Comparison of ENCODE assay signal across 17 mouse cellular contexts in genomic region chr12:112238834-112239233, GRCm38 (mm10).
DNase-seq lines count a peak whose midpoint lies in the region; ATAC-seq and TF ChIP-seq lines count a peak whose summit lies in the region.
"Had no signal": no experiment of that assay in that cellular context is flagged by ENCODE, and none has a peak within 500 bp of the region (broad histone marks: within the 10 kb centered on the region; RNA-seq: fewer than 3 reads in every experiment).

No protein-coding gene starts in this region.

- no peak overlapping the region for H3K27ac ChIP-seq in neural tube, embryonic 12.5 days
- H3K27ac ChIP-seq in forebrain, embryonic 11.5 days (ENCODE audit: low read depth, low read length) = peak overlapping the region; percentile 83
- H3K27ac ChIP-seq in hindbrain, embryonic 13.5 days = peak overlapping the region; percentile 59
- H3K27ac ChIP-seq in midbrain, embryonic 15.5 days = peak overlapping the region; percentile 64
- H3K27ac ChIP-seq in left cerebral cortex, adult 2 months = no peak overlapping the region

- intact Hi-C loops in left cerebral cortex, adult 2 months (cut with DNase I) = no loop called here
- intact Hi-C loops in heart, postnatal 14 days (cut with DNase I) = no loop called here

- peaks cover 22% of the 10 kb centered on the region for H3K27me3 ChIP-seq in neural tube, embryonic 12.5 days (replicated peaks)
- H3K27me3 ChIP-seq in forebrain, embryonic 11.5 days (ENCODE audit: control insufficient read depth, insufficient read depth, low read length) = no peaks in the 10 kb centered on the region
- peaks cover 43% of the 10 kb centered on the region for H3K27me3 ChIP-seq in hindbrain, embryonic 13.5 days
- no peaks in the 10 kb centered on the region for H3K27me3 ChIP-seq in midbrain, embryonic 15.5 days (replicated peaks)

- H3K4me2 ChIP-seq in neural tube, embryonic 12.5 days (replicated peaks) = peak overlapping the region; percentile 3; the same call in 1 of the 2 replicates
- 0 out of 2 replicates have a peak overlapping the region, but pooled peaks have one; percentile 5 for H3K4me2 ChIP-seq in forebrain, embryonic 11.5 days (ENCODE audit: low read depth, low read length, severe bottlenecking)
- no peak overlapping the region for H3K4me2 ChIP-seq in hindbrain, embryonic 13.5 days
- no peak overlapping the region for H3K4me2 ChIP-seq in midbrain, embryonic 15.5 days

- H3K4me1 ChIP-seq in neural tube, embryonic 12.5 days = peaks cover 53% of the 10 kb centered on the region
- peaks cover 54% of the 10 kb centered on the region for H3K4me1 ChIP-seq in forebrain, embryonic 11.5 days (replicated peaks; ENCODE audit: control insufficient read depth, insufficient read depth, low read length)
- H3K4me1 ChIP-seq in hindbrain, embryonic 13.5 days (replicated peaks) = peaks cover 60% of the 10 kb centered on the region
- peaks cover 50% of the 10 kb centered on the region for H3K4me1 ChIP-seq in midbrain, embryonic 15.5 days

- WGBS in neural tube, embryonic 12.5 days = 7% methylated on average over 7 of the region's 7 CpGs
- WGBS in forebrain, embryonic 11.5 days = 5% methylated on average over 7 of the region's 7 CpGs
- WGBS in hindbrain, embryonic 13.5 days = 4% methylated on average over 7 of the region's 7 CpGs
- WGBS in midbrain, embryonic 15.5 days = 8% methylated on average over 7 of the region's 7 CpGs

- no peaks in the 10 kb centered on the region for H3K9me3 ChIP-seq in neural tube, embryonic 12.5 days
- no peaks in the 10 kb centered on the region for H3K9me3 ChIP-seq in forebrain, embryonic 11.5 days (ENCODE audit: control insufficient read depth, low read length)
- H3K9me3 ChIP-seq in hindbrain, embryonic 13.5 days = no peaks in the 10 kb centered on the region
- no peaks in the 10 kb centered on the region for H3K9me3 ChIP-seq in midbrain, embryonic 15.5 days

- TF ChIP-seq CTCF in left cerebral cortex, adult 2 months (IDR thresholded peaks at IDR 0.05) = no peak

- no peak for DNase-seq in neural tube, embryonic 10.5 days (ENCODE audit: extremely low spot score, low spot score)
- DNase-seq in forebrain, embryonic 11.5 days (ENCODE audit: low spot score) = no peak
- DNase-seq in left cerebral cortex, adult 2 months (ENCODE audit: extremely low spot score in 1 of 2, low spot score in 2 of 2) = no peak
- no peak for DNase-seq in heart, postnatal 14 days
- DNase-seq in right cerebral cortex, adult 18-20 months = no peak
- DNase-seq: adrenal gland, postnatal 14 days; cerebellum, adult 8-10 months; gastrocnemius, postnatal 14 days; kidney, adult 2 months; kidney, postnatal 25 days; layer of hippocampus, adult 9-11 months; lung, adult 18-20 months; lung, postnatal 36 days; thymus, adult 18-20 months had no signal

- 0 out of 2 replicates have a peak, but pooled peaks have one; percentile 26 for ATAC-seq in neural tube, embryonic 12.5 days (ENCODE audit: low FRiP score, low read depth)
- ATAC-seq in forebrain, embryonic 11.5 days (replicated peaks; ENCODE audit: low FRiP score) = peak; percentile 26; the same call in 1 of the 2 replicates
- no peak for ATAC-seq in hindbrain, embryonic 13.5 days (ENCODE audit: low FRiP score)
- ATAC-seq in midbrain, embryonic 15.5 days (replicated peaks) = no peak

- H3K36me3 ChIP-seq in neural tube, embryonic 12.5 days = no peaks in the 10 kb centered on the region
- H3K36me3 ChIP-seq in forebrain, embryonic 11.5 days (ENCODE audit: control insufficient read depth, insufficient read depth, low read length) = no peaks in the 10 kb centered on the region
- no peaks in the 10 kb centered on the region for H3K36me3 ChIP-seq in hindbrain, embryonic 13.5 days
- H3K36me3 ChIP-seq in midbrain, embryonic 15.5 days (replicated peaks) = no peaks in the 10 kb centered on the region

- no peak overlapping the region for H3K4me3 ChIP-seq in neural tube, embryonic 12.5 days
- no peak overlapping the region for H3K4me3 ChIP-seq in forebrain, embryonic 11.5 days (ENCODE audit: low read depth, low read length)
- H3K4me3 ChIP-seq in hindbrain, embryonic 13.5 days = no peak overlapping the region
- no peak overlapping the region for H3K4me3 ChIP-seq in midbrain, embryonic 15.5 days
- H3K4me3 ChIP-seq in left cerebral cortex, adult 2 months = no peak overlapping the region

- no peak overlapping the region for H3K9ac ChIP-seq in neural tube, embryonic 12.5 days
- H3K9ac ChIP-seq in forebrain, embryonic 11.5 days (ENCODE audit: low read length) = peak overlapping the region; percentile 21; the same call in 1 of the 2 replicates
- H3K9ac ChIP-seq in hindbrain, embryonic 13.5 days = 0 out of 2 replicates have a peak overlapping the region, but pooled peaks have one; percentile 9
- H3K9ac ChIP-seq in midbrain, embryonic 15.5 days = no peak overlapping the region

Comparison
In these comparisons a context has a peak if more than half of its experiments do, and no peak if none do; other contexts are left out.
1. ATAC-seq: peak in neural tube, embryonic 12.5 days (single experiment) and forebrain, embryonic 11.5 days (single experiment); none in hindbrain, embryonic 13.5 days (single experiment) and midbrain, embryonic 15.5 days (single experiment).
2. H3K27ac ChIP-seq: peak in forebrain, embryonic 11.5 days (single experiment), hindbrain, embryonic 13.5 days (single experiment) and midbrain, embryonic 15.5 days (single experiment); none in neural tube, embryonic 12.5 days (single experiment) and left cerebral cortex, adult 2 months (single experiment).
3. H3K4me2 ChIP-seq: peak in neural tube, embryonic 12.5 days (single experiment) and forebrain, embryonic 11.5 days (single experiment); none in hindbrain, embryonic 13.5 days (single experiment) and midbrain, embryonic 15.5 days (single experiment).
4. H3K9ac ChIP-seq: peak in forebrain, embryonic 11.5 days (single experiment) and hindbrain, embryonic 13.5 days (single experiment); none in neural tube, embryonic 12.5 days (single experiment) and midbrain, embryonic 15.5 days (single experiment).